Mouse (Mus musculus) CH12.LX (cell line): ENCODE data around the gene Cldnd2. TPM values are rescaled to one million over a fixed set of nuclear protein-coding genes. Genes with fewer than 3 reads are reported as not detected.

Experiments used
- DNase-seq: peaks from one replicate; pipeline ENCODE4 v3.0.0-alpha.2; 2013; ENCODE audit errors: extremely low read depth
- H3K27ac ChIP-seq: 2 replicates; pipeline ENCODE4 v1.5.1; 2012; ENCODE audit warnings: low read depth, mild to moderate bottlenecking, control low read depth, moderate library complexity; ENCODE audit not compliant: insufficient read depth
- H3K27me3 ChIP-seq: replicated peaks from 2 replicates; pipeline ENCODE3; 2012; ENCODE audit warnings: inconsistent platforms
- H3K36me3 ChIP-seq, 2 experiments: replicated peaks in 1 of 2; 2 replicates each; pipeline versions ENCODE3 to v1.6.1; 2012; ENCODE audit warnings: inconsistent platforms in 1 of 2, low read length in 1 of 2, mild to moderate bottlenecking in 1 of 2, mixed read lengths in 1 of 2, moderate library complexity in 1 of 2; ENCODE audit not compliant: control insufficient read depth in 1 of 2, insufficient read depth in 1 of 2
- H3K4me1 ChIP-seq, 2 experiments: 2 replicates each; pipeline ENCODE4 v1.6.1; 2012; ENCODE audit warnings: inconsistent platforms in 1 of 2, moderate library complexity in 1 of 2; ENCODE audit not compliant: insufficient read depth in 2 of 2, control insufficient read depth in 1 of 2
- H3K4me2 ChIP-seq: 2 replicates; pipeline ENCODE4 v1.6.1; 2012; ENCODE audit warnings: low read depth, mild to moderate bottlenecking, control low read depth; ENCODE audit not compliant: poor library complexity, insufficient read depth, severe bottlenecking
- H3K4me3 ChIP-seq, 3 experiments: fragments of 150-350 bp in 1 of 3; sonication (generic) in 1 of 3; replicated peaks in 1 of 3; 2 replicates each; pipeline versions ENCODE3 to v1.5.1; 2011 to 2012; ENCODE audit warnings: low read depth in 2 of 3, low read length in 2 of 3, mild to moderate bottlenecking in 2 of 3, moderate library complexity in 2 of 3, control low read depth in 1 of 3, improper control_type of control experiment in 1 of 3, inconsistent platforms in 1 of 3, mixed read lengths in 1 of 3; ENCODE audit not compliant: poor library complexity in 1 of 3
- H3K79me2 ChIP-seq: replicated peaks from 2 replicates; pipeline ENCODE4 v1.6.1; 2012; ENCODE audit warnings: mild to moderate bottlenecking, moderate library complexity; ENCODE audit not compliant: control insufficient read depth, poor library complexity, insufficient read depth, severe bottlenecking; ENCODE audit errors: extremely low read depth
- H3K9ac ChIP-seq: 2 replicates; pipeline ENCODE4 v1.6.1; 2012; ENCODE audit warnings: low read depth, mild to moderate bottlenecking, control low read depth, moderate library complexity; ENCODE audit not compliant: insufficient read depth
- H3K9me3 ChIP-seq: replicated peaks from 2 replicates; pipeline ENCODE3; 2012; ENCODE audit warnings: low read length, inconsistent platforms, mixed read lengths
- BHLHE40 ChIP-seq: IDR thresholded peaks from 2 replicates; pipeline ENCODE4 v1.6.1; 2011; ENCODE audit warnings: mild to moderate bottlenecking, low read depth, low read length, improper control_type of control experiment
- CHD1 ChIP-seq: IDR thresholded peaks from 2 replicates; pipeline ENCODE4 v1.6.1; 2012; ENCODE audit warnings: low read depth, low read length, improper control_type of control experiment, inconsistent platforms
- CHD2 ChIP-seq: IDR thresholded peaks from 2 replicates; pipeline ENCODE4 v1.6.1; 2011; ENCODE audit warnings: low read length, improper control_type of control experiment
- CTCF ChIP-seq, 2 experiments: IDR thresholded peaks in 1 of 2; conservative IDR thresholded peaks in 1 of 2; 2 replicates each; pipeline ENCODE4 v1.5.1; 2011 to 2012; ENCODE audit warnings: low read depth in 2 of 2, low read length in 2 of 2, improper control_type of control experiment in 1 of 2, inconsistent platforms in 1 of 2, mild to moderate bottlenecking in 1 of 2, moderate library complexity in 1 of 2
- ELF1 ChIP-seq: IDR thresholded peaks from 2 replicates; pipeline ENCODE4 v1.6.1; 2014; ENCODE audit warnings: low read depth, mild to moderate bottlenecking, inconsistent platforms, low read length, improper control_type of control experiment
- EP300 ChIP-seq: IDR thresholded peaks from 2 replicates; pipeline ENCODE4 v1.6.1; 2011; ENCODE audit warnings: low read length, improper control_type of control experiment
- HCFC1 ChIP-seq: IDR thresholded peaks from 2 replicates; pipeline ENCODE4 v1.6.1; 2012; ENCODE audit warnings: low read depth, mild to moderate bottlenecking, inconsistent platforms, low read length, improper control_type of control experiment
- MAFK ChIP-seq: IDR thresholded peaks from 2 replicates; pipeline ENCODE4 v1.6.1; 2011; ENCODE audit warnings: low read length, improper control_type of control experiment; ENCODE audit not compliant: insufficient replicate concordance
- MAZ ChIP-seq: IDR thresholded peaks from 2 replicates; pipeline ENCODE4 v1.6.1; 2012; ENCODE audit warnings: low read depth, mild to moderate bottlenecking, inconsistent platforms, low read length, improper control_type of control experiment, moderate library complexity
- MXI1 ChIP-seq: IDR thresholded peaks from 2 replicates; pipeline ENCODE4 v1.6.1; 2011; ENCODE audit warnings: mild to moderate bottlenecking, low read depth, low read length, improper control_type of control experiment
- NELFE ChIP-seq: IDR thresholded peaks from 2 replicates; pipeline ENCODE4 v1.6.1; 2011; ENCODE audit warnings: low read depth, low read length, improper control_type of control experiment
- NRF1 ChIP-seq: IDR thresholded peaks from 2 replicates; pipeline ENCODE4 v1.6.1; 2014; ENCODE audit warnings: low read depth, mild to moderate bottlenecking, inconsistent platforms, low read length, improper control_type of control experiment, moderate library complexity
- SIN3A ChIP-seq: IDR thresholded peaks from 2 replicates; pipeline ENCODE4 v1.6.1; 2012; ENCODE audit warnings: low read length, improper control_type of control experiment, inconsistent platforms
- SMC3 ChIP-seq: IDR thresholded peaks from 2 replicates; pipeline ENCODE4 v1.6.1; 2011; ENCODE audit warnings: low read depth, low read length, improper control_type of control experiment
- TCF12 ChIP-seq: IDR thresholded peaks from 2 replicates; pipeline ENCODE4 v1.6.1; 2014; ENCODE audit warnings: low read depth, mild to moderate bottlenecking, inconsistent platforms, low read length, improper control_type of control experiment
- UBTF ChIP-seq: IDR thresholded peaks from 2 replicates; pipeline ENCODE4 v1.6.1; 2012; ENCODE audit warnings: low read depth, mild to moderate bottlenecking, inconsistent platforms, low read length, improper control_type of control experiment, moderate library complexity
- ZC3H11A ChIP-seq: IDR thresholded peaks from 2 replicates; pipeline ENCODE4 v1.6.1; 2012; ENCODE audit warnings: low read depth, mild to moderate bottlenecking, inconsistent platforms, low read length, improper control_type of control experiment
- ZKSCAN1 ChIP-seq: IDR thresholded peaks from 2 replicates; pipeline ENCODE4 v1.6.1; 2012; ENCODE audit warnings: low read depth, inconsistent platforms, low read length, improper control_type of control experiment, borderline replicate concordance
- dilution Hi-C: fragments of 300-500 bp; cut with MboI; formaldehyde crosslinking; loops from 2 replicates; pipeline ENCODE4 v1.14.3; 2020; ENCODE audit warnings: low sequenced_read_pairs; ENCODE audit not compliant: extremely low pct_unique_long_range_greater_than_20kb, extremely low pct_ligation_motif_present
- in situ Hi-C: fragments of 300-500 bp; cut with MboI; formaldehyde crosslinking; loops from 3 replicates; pipeline ENCODE4 v1.14.3; 2019; ENCODE audit warnings: low sequenced_read_pairs, low pct_ligation_motif_present, low pct_unique_long_range_greater_than_20kb, mixed read lengths
- polyA plus RNA-seq: library from polyadenylated mRNA; unstranded; fragments of >175 nt; gene quantifications from 2 replicates; pipeline ENCODE4 v1.2.1, GENCODE M21; 2012; ENCODE audit warnings: low read depth; ENCODE audit not compliant: insufficient read length
- total RNA-seq, 2 experiments: library from RNA; depleted of rRNA; stranded (reverse); fragments of 300-350 nt in 1 of 2; fragments of >200 nt in 1 of 2; gene quantifications; 2 replicates each; pipeline ENCODE4 v1.2.3; 2012 to 2014

Cldnd2 gene
- total and polyA plus RNA-seq, 3 experiments = not detected

- Histone ChIP-seq H3K27ac (no peak overlapping the region), H3K9ac (no peak overlapping the region)
These were observed 23.4 kb downstream of the Cldnd2 start for GRCm38 (mm10) chr7:43463976-43464375.

DNA sequence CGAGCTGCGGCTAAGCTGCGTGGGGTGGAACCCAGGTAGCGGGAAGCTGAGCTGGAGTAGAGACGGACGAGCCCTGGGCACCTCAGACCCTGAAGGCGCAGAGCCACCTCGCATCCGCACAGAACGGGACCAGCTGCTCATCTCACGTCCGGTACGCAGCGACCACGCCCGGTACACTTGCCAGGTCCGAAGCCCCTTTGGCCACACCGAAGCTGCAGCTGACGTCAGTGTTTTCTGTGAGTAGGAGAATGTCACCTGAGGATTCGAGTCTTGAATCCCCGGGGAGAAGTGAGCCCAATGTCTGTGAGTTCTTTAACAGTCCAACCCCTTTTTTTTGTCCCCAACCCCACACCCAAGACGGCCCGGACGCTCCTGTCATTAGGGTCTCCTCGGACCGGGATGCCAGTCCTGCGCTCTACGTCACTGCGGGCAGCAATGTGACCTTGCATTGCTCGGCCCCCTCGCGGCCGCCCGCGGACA, 24.3 kb downstream of the Cldnd2 start:
- Histone ChIP-seq H3K27ac (no peak overlapping the region), H3K27me3 (no peaks in the 10 kb centered on the region), H3K9me3 (no peaks in the 10 kb centered on the region), H3K9ac (no peak overlapping the region), H3K36me3 (no peaks in the 10 kb centered on the region), H3K4me1 (peaks cover 3 to 9% of the 10 kb centered on the region in 2 experiments; a peak in 3 of 4 replicates), H3K4me2 (peak overlapping the region; percentile 68), H3K79me2 (no peaks in the 10 kb centered on the region), H3K4me3 (peak overlapping the region; percentile 21 to 66 (median 60))
- dilution Hi-C loops (no loop called here), in situ Hi-C loops (loop anchor here (5.0 to 10.0 kb wide), 3 partner anchors 43 to 180 kb away; no protein-coding TSS in a partner anchor)
- TF ChIP-seq BHLHE40 (no peak), SMC3 (0 out of 2 replicates have a peak, but pooled peaks have one; percentile 38)
- DNase-seq = no peak

More at GRCm38 (mm10) chr7:43463976-43464375, 23.4 kb downstream of the Cldnd2 start:
- no peaks in the 10 kb centered on the region for H3K27me3 ChIP-seq
- peaks cover 3 to 11% of the 10 kb centered on the region in 2 experiments; a peak in 3 of 4 replicates for H3K4me1 ChIP-seq
- no peaks in the 10 kb centered on the region for H3K36me3 ChIP-seq
- TF ChIP-seq NRF1 (no peak), ZKSCAN1 (no peak), MXI1 (no peak), SIN3A (no peak), MAFK (no peak), SMC3 (no peak), NELFE (no peak), EP300 (no peak), ELF1 (no peak), CHD2 (no peak), MAZ (no peak), UBTF (no peak), TCF12 (no peak), CHD1 (no peak), CTCF (conservative IDR thresholded peaks at IDR 0.05 in 1 of 2, IDR thresholded peaks at IDR 0.05 in 1 of 2; ENCODE audit: low read depth in 2 of 2, low read length in 2 of 2) (no peak), HCFC1 (no peak), ZC3H11A (no peak)
- no peak overlapping the region for H3K4me3 ChIP-seq
- dilution Hi-C loops = no loop called here
- in situ Hi-C loops = loop anchor here (5.0 to 10.0 kb wide), 3 partner anchors 42 to 179 kb away; no protein-coding TSS in a partner anchor
- no peak overlapping the region for H3K4me2 ChIP-seq
- H3K79me2 ChIP-seq = no peaks in the 10 kb centered on the region
- DNase-seq = no peak
- H3K9me3 ChIP-seq = no peaks in the 10 kb centered on the region
